Mouse (Mus musculus) brown adipose tissue, adult 24 weeks (tissue): Measurements from ENCODE around the gene Rab1b. TPM values are rescaled to one million over a fixed set of nuclear protein-coding genes. Genes with fewer than 3 reads are reported as not detected.

Experiments used
- H3K27ac ChIP-seq: fragments of 200-500 bp; replicated peaks from 2 replicates; pipeline ENCODE4 v1.5.1; 2012; ENCODE audit warnings: low read depth, mild to moderate bottlenecking, low read length
- H3K4me1 ChIP-seq: fragments of 200-500 bp; 2 replicates; pipeline ENCODE4 v1.6.1; 2012; ENCODE audit warnings: low read length, mixed read lengths; ENCODE audit not compliant: control insufficient read depth, insufficient read depth, insufficient read length
- H3K4me3 ChIP-seq: fragments of 200-500 bp; 2 replicates; pipeline ENCODE4 v1.5.1; 2012; ENCODE audit warnings: low read depth, mild to moderate bottlenecking, low read length, moderate library complexity; ENCODE audit not compliant: insufficient read depth
- polyA plus RNA-seq: library from polyadenylated mRNA; stranded (reverse); fragments of >200 nt; gene quantifications from 2 replicates; pipeline ENCODE4 v1.2.4, GENCODE M21; 2012; ENCODE audit not compliant: missing spikeins, insufficient read depth, insufficient read length

Gene Rab1b
- polyA plus RNA-seq, 1 experiment: 184 TPM

- Histone ChIP-seq H3K27ac (no peak overlapping the region), H3K4me1 (peaks cover 8% of the 10 kb centered on the region), H3K4me3 (peak overlapping the region; percentile 57; the same call in 1 of the 2 replicates)
These were observed 36.9 kb downstream of the Rab1b start for GRCm38 (mm10) chr19:5069978-5070377.

- Histone ChIP-seq H3K4me3 (peak overlapping the region; percentile 28; the same call in 1 of the 2 replicates), H3K4me1 (peaks cover 8% of the 10 kb centered on the region), H3K27ac (no peak overlapping the region)
These were observed 37.4 kb downstream of the Rab1b start for GRCm38 (mm10) chr19:5069486-5069885.

- Histone ChIP-seq H3K4me3 (peak overlapping the region; percentile 56), H3K27ac (no peak overlapping the region), H3K4me1 (peaks cover 8% of the 10 kb centered on the region)
These were observed 38.2 kb downstream of the Rab1b start for GRCm38 (mm10) chr19:5068570-5069234.

GRCm38 (mm10) chr19:5067867-5068569 is 38.9 kb downstream of the Rab1b start, which contains the start of gene Cd248:
Gene Cd248 (plus strand): TSS chr19:5068078.
- peak within 1 kb of the TSS; percentile 56 for H3K4me3 ChIP-seq
- peak within 1 kb of the TSS; percentile 58 for H3K27ac ChIP-seq
- peaks cover 8% of the 10 kb centered on the region for H3K4me1 ChIP-seq

- H3K27ac ChIP-seq: peak overlapping the region; percentile 58
- H3K4me1 ChIP-seq: peaks cover 6% of the 10 kb centered on the region
- no peak overlapping the region for H3K4me3 ChIP-seq
These were observed 39.7 kb downstream of the Rab1b start for GRCm38 (mm10) chr19:5067040-5067799.

- H3K4me1 ChIP-seq: peaks cover 6% of the 10 kb centered on the region
- no peak overlapping the region for H3K4me3 ChIP-seq
- H3K27ac ChIP-seq: no peak overlapping the region
These were observed 41.8 kb downstream of the Rab1b start for GRCm38 (mm10) chr19:5065104-5065503.

- peaks cover 6% of the 10 kb centered on the region for H3K4me1 ChIP-seq
- no peak overlapping the region; the same call in 1 of the 2 replicates for H3K27ac ChIP-seq
- no peak overlapping the region for H3K4me3 ChIP-seq
These were observed 44.4 kb downstream of the Rab1b start for GRCm38 (mm10) chr19:5062446-5062845.

- H3K27ac ChIP-seq: no peak overlapping the region; the same call in 1 of the 2 replicates
- no peak overlapping the region for H3K4me3 ChIP-seq
- H3K4me1 ChIP-seq: peaks cover 2% of the 10 kb centered on the region
These were observed 44.8 kb downstream of the Rab1b start for GRCm38 (mm10) chr19:5062041-5062440.

- H3K4me3 ChIP-seq: no peak overlapping the region
- H3K27ac ChIP-seq: no peak overlapping the region
- no peaks in the 10 kb centered on the region for H3K4me1 ChIP-seq
These were observed 46.2 kb downstream of the Rab1b start for GRCm38 (mm10) chr19:5060365-5061330.

- no peak overlapping the region for H3K4me3 ChIP-seq
- 0 out of 2 replicates have a peak overlapping the region, but pooled peaks have one; percentile 2 for H3K27ac ChIP-seq
- H3K4me1 ChIP-seq: no peaks in the 10 kb centered on the region
These were observed 47.8 kb downstream of the Rab1b start for GRCm38 (mm10) chr19:5058801-5059771.

GRCm38 (mm10) chr19:5057876-5058775 is 48.7 kb downstream of the Rab1b start:
- Histone ChIP-seq H3K4me1 (no peaks in the 10 kb centered on the region), H3K4me3 (no peak overlapping the region), H3K27ac (0 out of 2 replicates have a peak overlapping the region, but pooled peaks have one; percentile 2)

- Histone ChIP-seq H3K4me1 (no peaks in the 10 kb centered on the region), H3K27ac (no peak overlapping the region), H3K4me3 (no peak overlapping the region)
These were observed 50.6 kb downstream of the Rab1b start for GRCm38 (mm10) chr19:5056251-5056650.
